Mouse (Mus musculus): ENCODE results near the gene Ksr1.

DNA sequence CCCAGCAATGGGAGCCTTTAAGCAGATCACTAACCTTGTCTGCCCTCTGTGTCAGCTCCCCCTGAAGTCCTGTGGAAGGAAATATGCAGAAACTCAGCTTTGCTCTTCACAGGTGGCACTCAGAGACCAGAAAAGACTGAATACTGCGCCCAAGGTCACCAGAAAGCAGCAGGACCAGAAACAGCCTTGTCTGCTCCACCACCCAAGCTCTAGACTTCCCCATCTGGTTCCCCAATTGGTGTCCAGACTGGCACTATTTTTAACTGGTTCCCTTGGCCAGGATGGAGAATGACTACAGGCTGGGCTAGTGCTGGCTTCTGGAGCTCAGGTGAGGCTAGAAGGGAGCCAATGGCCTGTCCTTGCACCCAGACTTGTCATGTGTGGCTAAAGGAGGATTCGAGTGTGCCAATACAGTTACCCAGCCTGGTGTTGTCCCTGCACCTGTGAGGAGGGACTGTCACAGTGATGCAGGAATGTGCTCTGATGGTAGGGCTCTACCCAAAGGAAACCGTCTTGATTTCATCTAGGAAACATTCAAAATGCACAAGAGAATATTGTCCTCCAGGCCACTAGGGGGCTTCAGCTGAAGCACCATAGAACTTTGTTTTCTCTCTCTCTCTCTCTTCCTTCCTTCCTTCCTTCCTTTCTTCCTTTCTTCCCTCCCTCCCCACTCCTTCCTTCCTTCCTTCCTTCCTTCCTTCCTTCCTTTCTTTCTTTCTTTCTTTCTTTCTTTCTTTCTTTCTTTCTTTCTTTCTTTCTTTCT is 38.1 kb upstream of the Ksr1 start:
- TF ChIP-seq CTCF (IDR thresholded peaks at IDR 0.05; ENCODE audit: low read depth) (peak; percentile 49), EP300 (IDR thresholded peaks at IDR 0.05; ENCODE audit: low read depth) (no peak)

Measured in liver, postnatal 0 days (tissue).